Mouse (Mus musculus): Measurements from ENCODE around the gene 1700011L22Rik.

- TF ChIP-seq CTCF (IDR thresholded peaks at IDR 0.05; ENCODE audit: insufficient read depth, low read length) (no peak), POLR2A (IDR thresholded peaks at IDR 0.05; ENCODE audit: borderline replicate concordance, extremely low read depth, low read depth, low read length) (no peak)
Measured at GRCm38 (mm10) chr8:79196481-79196880, 51.9 kb downstream of the 1700011L22Rik start.

All from lung, adult 2 months (tissue).